20 mouse cellular contexts compared by ENCODE assay signal in genomic region chr14:47520751-47521449, GRCm38 (mm10). TPM values are rescaled to one million over a fixed set of nuclear protein-coding genes. Genes with fewer than 3 reads are reported as not detected.
DNase-seq lines count a peak whose midpoint lies in the region; ATAC-seq and TF ChIP-seq lines count a peak whose summit lies in the region.
"Had no signal": no experiment of that assay in that cellular context is flagged by ENCODE, and none has a peak within 500 bp of the region (broad histone marks: within the 10 kb centered on the region; RNA-seq: fewer than 3 reads in every experiment).

No protein-coding gene starts in this region.

- WGBS in heart, embryonic 10.5 days = 87% methylated on average over 13 of the region's 13 CpGs
- WGBS in liver, embryonic 12.5 days (ENCODE audit: insufficient replicate concordance) = 64% methylated on average over 13 of the region's 13 CpGs
- 63% methylated on average over 13 of the region's 13 CpGs for WGBS in liver, embryonic 16.5 days (ENCODE audit: insufficient replicate concordance)
- 89% methylated on average over 13 of the region's 13 CpGs for WGBS in hindbrain, embryonic 10.5 days

- H3K4me3 ChIP-seq in heart, embryonic 10.5 days = no peak overlapping the region
- H3K4me3 ChIP-seq in layer of hippocampus, adult 2 months = no peak overlapping the region
- H3K4me3 ChIP-seq in liver, embryonic 12.5 days = no peak overlapping the region
- H3K4me3 ChIP-seq in liver, embryonic 16.5 days (ENCODE audit: low read depth, low read length) = no peak overlapping the region
- no peak overlapping the region for H3K4me3 ChIP-seq in hindbrain, embryonic 10.5 days
- H3K4me3 ChIP-seq: embryonic facial prominence, embryonic 10.5 days; forebrain, embryonic 13.5 days; hindbrain, embryonic 15.5 days had no signal

- H3K4me1 ChIP-seq in heart, embryonic 10.5 days = peaks cover 24% of the 10 kb centered on the region
- H3K4me1 ChIP-seq in liver, embryonic 12.5 days = peaks cover 93% of the 10 kb centered on the region
- peaks cover 75% of the 10 kb centered on the region for H3K4me1 ChIP-seq in liver, embryonic 16.5 days (ENCODE audit: control insufficient read depth, low read depth, low read length)
- H3K4me1 ChIP-seq in hindbrain, embryonic 10.5 days (replicated peaks) = no peaks in the 10 kb centered on the region
- H3K4me1 ChIP-seq: embryonic facial prominence, embryonic 10.5 days; forebrain, embryonic 13.5 days; hindbrain, embryonic 15.5 days had no signal

- 0 out of 2 replicates have a peak overlapping the region, but pooled peaks have one; percentile 47 for H3K27ac ChIP-seq in heart, embryonic 10.5 days
- H3K27ac ChIP-seq in layer of hippocampus, adult 2 months = peak overlapping the region; percentile 91
- peak overlapping the region; percentile 99 for H3K27ac ChIP-seq in liver, embryonic 12.5 days
- H3K27ac ChIP-seq in liver, embryonic 16.5 days (ENCODE audit: low read length) = peak overlapping the region; percentile 99
- no peak overlapping the region for H3K27ac ChIP-seq in hindbrain, embryonic 10.5 days
- H3K27ac ChIP-seq: embryonic facial prominence, embryonic 10.5 days; forebrain, embryonic 13.5 days; hindbrain, embryonic 15.5 days had no signal

- peak overlapping the region; percentile 71 for H3K9ac ChIP-seq in liver, embryonic 12.5 days
- peak overlapping the region; percentile 65 for H3K9ac ChIP-seq in liver, embryonic 16.5 days (ENCODE audit: low read depth, low read length)
- H3K9ac ChIP-seq: forebrain, embryonic 13.5 days; forebrain, postnatal 0 days; hindbrain, embryonic 15.5 days had no signal

- intact Hi-C loops in heart, postnatal 14 days (cut with DNase I) = no loop called here

- H3K36me3 ChIP-seq in heart, embryonic 10.5 days = no peaks in the 10 kb centered on the region
- H3K36me3 ChIP-seq in liver, embryonic 12.5 days = peaks cover 7% of the 10 kb centered on the region
- H3K36me3 ChIP-seq in liver, embryonic 16.5 days (ENCODE audit: control insufficient read depth, insufficient read depth) = no peaks in the 10 kb centered on the region
- no peaks in the 10 kb centered on the region for H3K36me3 ChIP-seq in hindbrain, embryonic 10.5 days
- H3K36me3 ChIP-seq: embryonic facial prominence, embryonic 10.5 days; hindbrain, embryonic 15.5 days had no signal

- no peak for DNase-seq in heart, embryonic 10.5 days (ENCODE audit: low spot score)
- no peak for DNase-seq in heart, postnatal 14 days
- DNase-seq in layer of hippocampus, adult 2 months (ENCODE audit: low spot score in 2 of 2) = peak; percentile 45 to 61
- DNase-seq in layer of hippocampus, postnatal 36 days = no peak
- DNase-seq in hindbrain, embryonic 10.5 days (ENCODE audit: low spot score) = no peak
- DNase-seq: adrenal gland, adult 8-10 months; B cell, adult 2 months; cerebellum, adult 18-20 months; cerebellum, adult 9-11 months; cerebellum, postnatal 36 days; forebrain, postnatal 0 days; gastrocnemius, postnatal 14 days had no signal

- no peaks in the 10 kb centered on the region for H3K9me3 ChIP-seq in heart, embryonic 10.5 days
- no peaks in the 10 kb centered on the region for H3K9me3 ChIP-seq in liver, embryonic 12.5 days (replicated peaks)
- no peaks in the 10 kb centered on the region for H3K9me3 ChIP-seq in liver, embryonic 16.5 days (replicated peaks; ENCODE audit: control insufficient read depth, low read length)
- H3K9me3 ChIP-seq in hindbrain, embryonic 10.5 days = no peaks in the 10 kb centered on the region
- H3K9me3 ChIP-seq: embryonic facial prominence, embryonic 10.5 days; forebrain, embryonic 13.5 days; G1E; hindbrain, embryonic 15.5 days had no signal

- TF ChIP-seq CTCF in layer of hippocampus, adult 2 months (conservative IDR thresholded peaks at IDR 0.05) = no peak

- H3K27me3 ChIP-seq in heart, embryonic 10.5 days (ENCODE audit: insufficient read depth, poor library complexity, severe bottlenecking) = no peaks in the 10 kb centered on the region
- no peaks in the 10 kb centered on the region for H3K27me3 ChIP-seq in liver, embryonic 12.5 days (replicated peaks)
- no peaks in the 10 kb centered on the region for H3K27me3 ChIP-seq in liver, embryonic 16.5 days (ENCODE audit: control insufficient read depth, insufficient read depth, low read depth, low read length)
- no peaks in the 10 kb centered on the region for H3K27me3 ChIP-seq in hindbrain, embryonic 10.5 days (ENCODE audit: insufficient read depth, poor library complexity, severe bottlenecking)
- H3K27me3 ChIP-seq: forebrain, embryonic 13.5 days; hindbrain, embryonic 15.5 days had no signal

- ATAC-seq in liver, embryonic 12.5 days = no peak; the same call in 1 of the 2 replicates
- ATAC-seq in liver, embryonic 16.5 days (ENCODE audit: low read depth) = no peak
- ATAC-seq in monocyte, adult 5-6 weeks (replicated peaks; ENCODE audit: insufficient number of reproducible peaks, low FRiP score, low TSS enrichment, poor library complexity, severe bottlenecking) = no peak
- ATAC-seq: CD4-positive, CD25-positive, alpha-beta regulatory T cell, adult 4 months; forebrain, embryonic 13.5 days; forebrain, postnatal 0 days had no signal

- H3K4me2 ChIP-seq in liver, embryonic 12.5 days = peak overlapping the region; percentile 65
- H3K4me2 ChIP-seq in liver, embryonic 16.5 days (ENCODE audit: low read depth, low read length) = peak overlapping the region; percentile 63
- H3K4me2 ChIP-seq: forebrain, embryonic 13.5 days; hindbrain, embryonic 15.5 days had no signal

RNA-seq across cellular contexts. Expression of gene Atg14, which starts 49.5 kb away (rescaled TPM):
- polyA plus RNA-seq in heart, embryonic 10.5 days (2016; fragmentation: Nextera tagmentation; extraction: Ambion mirVana) = 10.6 and 11.7 TPM in 2 replicates
- 1 to 10 TPM; 8.1 to 9.8 TPM for total RNA-seq in heart, postnatal 14 days (2021)
- total RNA-seq in layer of hippocampus, adult 2 months (2021) = 10 to 100 TPM; 19.7 to 20.9 TPM
- 10 to 100 TPM; 18.2 to 18.3 TPM for total RNA-seq in layer of hippocampus, postnatal 36 days (2021)
- polyA plus RNA-seq in liver, embryonic 12.5 days (2016; fragmentation: Nextera tagmentation; extraction: Ambion mirVana) = 7.6 and 8.0 TPM in 2 replicates
- 9.4 and 9.7 TPM in 2 replicates for polyA plus RNA-seq in liver, embryonic 16.5 days (2015; fragmentation: Nextera tagmentation; extraction: Ambion mirVana)
- polyA plus RNA-seq in hindbrain, embryonic 10.5 days (2016; fragmentation: Nextera tagmentation; extraction: Ambion mirVana) = 16.5 and 16.6 TPM in 2 replicates
- total RNA-seq in monocyte, adult 5-6 weeks (2017) = 9.4 to 17.0 TPM (median 10.1 TPM) in 3 replicates

Comparison
In these comparisons a context has a peak if more than half of its experiments do, and no peak if none do; other contexts are left out.
1. DNase-seq: peak in layer of hippocampus, adult 2 months (2 of 2); none in heart, embryonic 10.5 days (single experiment), heart, postnatal 14 days (0 of 2), layer of hippocampus, postnatal 36 days (0 of 2) and hindbrain, embryonic 10.5 days (single experiment).